Mouse (Mus musculus) mouse trophoblast stem cell (cell line): ENCODE results near the gene Pim3.

ENCODE experiments used
- in situ Hi-C, 2 experiments: fragments of 300-500 bp; cut with MseI, MboI; formaldehyde crosslinking; loops; 2 replicates in 1 of 2; 3 replicates in 1 of 2; pipeline ENCODE4 v1.15.1; 2025

Pim3 gene

GRCm38 (mm10) chr15:88861772-88862622, at the start of gene Pim3:
Gene Pim3 (plus strand): TSS chr15:88862186.
- in situ Hi-C loops: no loop called here

GRCm38 (mm10) chr15:88813262-88813661, 48.7 kb upstream of the Pim3 start:
- in situ Hi-C loops: loop anchor here in 1 of 2 experiments (5.0 kb wide), 1 partner anchor 36 kb away; no protein-coding TSS in a partner anchor

GRCm38 (mm10) chr15:88813873-88814272, 48.1 kb upstream of the Pim3 start:
- in situ Hi-C loops: loop anchor here in 1 of 2 experiments (5.0 kb wide), 1 partner anchor 37 kb away; no protein-coding TSS in a partner anchor

GRCm38 (mm10) chr15:88814411-88815047, 47.5 kb upstream of the Pim3 start:
- in situ Hi-C loops: loop anchor here (5.0 kb wide), 2 partner anchors 37 to 42 kb away; no protein-coding TSS in a partner anchor

- in situ Hi-C loops: loop anchor here in 1 of 2 experiments (5.0 kb wide), 1 partner anchor 43 kb away; no protein-coding TSS in a partner anchor
Observed at GRCm38 (mm10) chr15:88815196-88815700, 46.7 kb upstream of the Pim3 start.

GRCm38 (mm10) chr15:88819026-88819905, 42.7 kb upstream of the Pim3 start, which contains the start of the genes Alg12 and Creld2:
Gene Alg12 (minus strand): TSS chr15:88819318.
Gene Creld2 (plus strand): TSS chr15:88819646.
- in situ Hi-C loops: loop anchor here in 1 of 2 experiments (5.0 kb wide), 1 partner anchor 47 kb away; no protein-coding TSS in a partner anchor

- in situ Hi-C loops: loop anchor here in 1 of 2 experiments (5.0 to 10.0 kb wide), 2 partner anchors 48 to 55 kb away; no protein-coding TSS in a partner anchor
Observed at GRCm38 (mm10) chr15:88819906-88820303, 42.1 kb upstream of the Pim3 start.

- in situ Hi-C loops: loop anchor here in 1 of 2 experiments (10.0 kb wide), 1 partner anchor 53 kb away; no protein-coding TSS in a partner anchor
Observed at GRCm38 (mm10) chr15:88821403-88821802, 40.6 kb upstream of the Pim3 start.

- in situ Hi-C loops: loop anchor here in 1 of 2 experiments (10.0 kb wide), 1 partner anchor 52 kb away; no protein-coding TSS in a partner anchor
Observed at GRCm38 (mm10) chr15:88822513-88822912, 39.5 kb upstream of the Pim3 start.

- in situ Hi-C loops: loop anchor here in 1 of 2 experiments (10.0 kb wide), 1 partner anchor 51 kb away; no protein-coding TSS in a partner anchor
Observed at GRCm38 (mm10) chr15:88823376-88823775, 38.6 kb upstream of the Pim3 start.

- in situ Hi-C loops: loop anchor here (5.0 to 10.0 kb wide), 3 partner anchors 47 to 95 kb away; no protein-coding TSS in a partner anchor
Observed at GRCm38 (mm10) chr15:88827466-88827865, 34.5 kb upstream of the Pim3 start.

GRCm38 (mm10) chr15:88827991-88828799, 33.8 kb upstream of the Pim3 start:
- in situ Hi-C loops: loop anchor here (5.0 to 10.0 kb wide), 3 partner anchors 47 to 94 kb away; no protein-coding TSS in a partner anchor

GRCm38 (mm10) chr15:88828800-88829705, 32.9 kb upstream of the Pim3 start:
- in situ Hi-C loops: loop anchor here (5.0 to 10.0 kb wide), 3 partner anchors 46 to 93 kb away; no protein-coding TSS in a partner anchor

- in situ Hi-C loops: loop anchor here (5.0 to 10.0 kb wide), 3 partner anchors 45 to 92 kb away; no protein-coding TSS in a partner anchor
Observed at GRCm38 (mm10) chr15:88829791-88830440, 32.1 kb upstream of the Pim3 start.

- in situ Hi-C loops: no loop called here
Observed at GRCm38 (mm10) chr15:88830696-88831095, 31.3 kb upstream of the Pim3 start.

- in situ Hi-C loops: no loop called here
Observed at GRCm38 (mm10) chr15:88831482-88831881, 30.5 kb upstream of the Pim3 start.

- in situ Hi-C loops: no loop called here
Observed at GRCm38 (mm10) chr15:88832536-88832935, 29.4 kb upstream of the Pim3 start.

GRCm38 (mm10) chr15:88836031-88836430, 26.0 kb upstream of the Pim3 start:
- in situ Hi-C loops: no loop called here
